Mouse (Mus musculus) heart, postnatal 36 days (tissue): ENCODE measurements around the gene Kcnk10. TPM values are rescaled to one million over a fixed set of nuclear protein-coding genes. Genes with fewer than 3 reads are reported as not detected.

Source experiments
- DNase-seq, 2 experiments: peaks; one replicate each; pipeline ENCODE4 v3.0.0; 2021 to 2022
- intact Hi-C: fragments of 180-260 bp; cut with DNase I; formaldehyde crosslinking; loops from one replicate; pipeline ENCODE4 v1.15.1; 2025
- total RNA-seq, 2 experiments: library from RNA; stranded (reverse); gene quantifications; 2 replicates each; pipeline ENCODE4 v1.2.3; 2021

The Kcnk10 gene
- total RNA-seq, 2 experiments from 2014 or later, result 0.22 TPM; not detected in 1

DNA sequence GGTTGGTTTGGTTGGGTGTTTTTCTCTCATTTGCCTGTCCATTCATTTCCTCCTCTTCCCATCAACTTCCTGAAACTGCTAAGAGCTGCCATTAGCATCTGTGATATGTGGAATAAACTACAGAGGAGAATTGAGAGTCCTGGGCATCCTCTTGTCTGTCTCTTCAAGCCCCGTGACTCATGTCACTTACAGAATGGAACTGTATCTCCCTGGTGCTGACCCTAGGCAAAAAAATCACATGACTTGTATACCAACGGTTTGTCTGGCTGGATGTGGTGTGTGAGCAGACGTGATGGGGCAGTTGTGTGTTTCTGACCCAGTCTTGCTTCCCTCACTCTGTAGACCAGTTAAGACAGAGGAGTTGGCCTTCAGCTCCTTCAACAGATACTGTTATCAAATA, 134.4 kb downstream of the Kcnk10 start:
- DNase-seq, result no peak
- intact Hi-C loops, result no loop called here

DNA sequence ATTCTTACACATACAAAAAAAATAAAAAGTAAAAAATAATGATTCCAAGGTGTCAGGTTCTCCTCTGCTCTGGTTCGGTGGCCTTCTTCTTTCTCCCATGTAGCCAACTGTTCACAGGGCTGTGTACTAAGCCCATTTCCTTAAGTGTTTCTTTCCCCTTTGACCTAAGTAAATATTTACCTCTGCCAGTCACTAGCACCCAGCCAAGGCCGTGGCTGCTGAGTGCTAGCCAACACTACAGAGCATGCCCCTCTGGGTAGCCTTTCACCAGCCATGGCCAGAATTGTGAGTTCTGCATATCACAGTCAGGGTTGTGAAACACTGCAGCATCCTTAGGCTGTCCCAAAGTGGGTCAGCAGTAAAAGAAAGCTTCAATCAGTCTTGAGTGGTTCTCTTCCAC, 140.0 kb downstream of the Kcnk10 start:
- intact Hi-C loops, result no loop called here
- no peak for DNase-seq

DNA sequence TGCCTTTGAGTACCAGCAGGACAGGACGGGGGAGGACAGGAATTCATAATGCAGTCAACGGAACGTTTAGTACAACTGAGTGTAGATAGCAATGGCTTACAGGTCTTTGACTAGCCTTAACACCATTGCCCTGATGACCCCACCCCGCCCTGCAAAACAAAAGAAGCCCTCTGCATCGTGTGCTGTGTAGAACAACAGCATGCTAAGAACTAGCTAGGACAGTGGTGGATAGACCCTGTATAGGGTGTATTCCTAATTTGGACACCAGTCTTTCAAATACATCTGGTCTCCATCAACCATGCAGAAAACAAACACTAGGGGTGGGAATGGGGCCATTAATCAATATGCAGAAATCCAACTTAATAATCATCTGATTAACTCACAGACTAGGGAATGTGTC, 147.4 kb downstream of the Kcnk10 start:
- intact Hi-C loops, result no loop called here
- DNase-seq, result no peak

DNA sequence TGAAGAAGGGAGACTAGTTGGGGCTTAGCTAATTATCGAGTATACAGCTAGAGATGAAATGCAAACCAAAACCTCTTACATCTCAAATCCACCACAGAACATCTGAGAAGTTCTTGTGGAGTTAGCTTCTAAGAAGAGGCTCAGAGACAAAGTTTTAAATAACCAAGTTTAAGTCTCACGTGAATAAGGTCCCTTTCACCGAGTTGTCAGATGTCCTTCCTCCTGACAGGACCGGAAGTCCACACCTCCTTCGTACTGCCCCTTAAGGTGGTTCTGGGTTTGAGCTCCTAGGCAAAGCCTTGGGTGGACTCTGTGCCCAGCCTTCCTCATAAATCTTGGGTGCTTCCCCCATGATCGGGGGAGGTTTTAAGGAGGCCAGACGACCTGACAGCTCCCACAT, 156.8 kb downstream of the Kcnk10 start:
- DNase-seq, result no peak
- intact Hi-C loops, result no loop called here

DNA sequence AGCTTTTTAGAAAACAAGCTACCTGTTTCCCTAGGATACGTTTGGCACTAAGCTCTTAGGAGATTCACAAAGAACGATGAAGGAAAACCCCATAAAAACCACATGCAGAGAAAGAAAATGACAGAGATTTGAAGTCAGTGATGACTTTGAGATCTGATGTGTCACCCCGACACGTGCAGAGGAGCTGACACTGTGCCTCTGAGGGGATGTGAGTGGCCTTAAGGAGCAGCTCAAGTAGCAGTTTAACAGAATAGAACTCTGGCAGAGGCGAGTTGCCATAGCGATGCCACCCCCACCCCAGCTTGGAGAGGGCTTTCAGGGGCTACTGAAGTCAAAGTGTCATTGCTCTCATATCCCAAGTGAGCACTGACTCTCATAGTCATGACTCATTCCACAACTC, 158.3 kb downstream of the Kcnk10 start:
- intact Hi-C loops, result no loop called here
- no peak for DNase-seq

DNA sequence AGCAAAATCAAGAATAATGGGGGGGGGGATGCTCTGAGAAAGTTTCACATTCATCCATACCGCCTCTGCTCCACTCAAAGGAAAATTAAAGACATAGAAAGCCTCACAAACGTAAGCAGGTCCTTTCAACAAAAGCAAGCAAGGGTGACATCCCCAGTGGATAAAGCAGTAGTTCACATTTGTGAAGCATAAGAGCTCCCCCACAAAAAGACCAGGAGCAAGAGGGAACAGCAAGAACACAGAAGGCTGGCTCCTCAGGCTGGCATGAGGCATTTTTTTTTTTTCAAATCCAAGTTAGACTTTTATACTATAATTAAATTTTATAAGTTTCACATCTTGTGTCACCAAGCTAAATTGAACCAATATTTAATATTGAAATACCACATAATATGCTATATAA, 168.5 kb downstream of the Kcnk10 start:
- intact Hi-C loops, result no loop called here
- DNase-seq, result no peak

DNA sequence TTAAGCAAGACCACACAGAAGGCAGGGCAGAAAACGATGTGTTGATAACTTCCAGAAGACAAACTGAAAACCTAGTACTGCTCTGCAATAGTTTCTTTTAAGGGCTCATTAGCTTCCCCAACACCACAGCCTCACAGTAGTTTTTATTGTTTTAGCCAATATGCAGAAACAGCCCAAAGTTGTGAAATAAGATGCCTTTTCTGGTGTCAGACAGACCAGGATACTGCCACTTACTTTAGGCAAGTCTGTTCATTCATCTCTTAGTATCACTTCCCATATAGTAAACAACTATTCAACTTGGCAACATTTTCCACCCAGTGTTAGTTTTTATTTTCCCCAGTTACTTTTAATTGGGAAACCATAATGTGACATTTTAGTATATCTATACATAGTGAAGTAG, 171.5 kb downstream of the Kcnk10 start:
- DNase-seq, result no peak
- intact Hi-C loops, result no loop called here

DNA sequence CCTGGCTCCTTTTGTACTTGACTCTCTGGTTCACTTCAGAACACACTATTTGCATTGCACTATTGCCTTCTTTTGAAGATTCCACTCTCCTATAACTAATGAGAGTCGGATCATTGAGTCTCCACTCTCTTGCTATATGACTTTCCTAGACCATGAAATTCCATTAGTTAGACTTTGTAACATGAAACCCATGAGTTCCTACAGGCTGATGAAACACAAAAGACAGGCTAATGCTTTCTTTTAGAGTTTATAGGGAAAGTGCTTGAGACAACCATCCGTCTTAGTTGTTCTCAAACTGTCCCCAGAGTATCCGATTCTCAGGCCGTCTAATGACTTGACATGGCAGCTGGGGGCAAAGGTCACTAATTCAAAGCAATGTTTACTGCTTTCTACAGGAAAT, 172.0 kb downstream of the Kcnk10 start:
- no peak for DNase-seq
- intact Hi-C loops, result no loop called here

DNA sequence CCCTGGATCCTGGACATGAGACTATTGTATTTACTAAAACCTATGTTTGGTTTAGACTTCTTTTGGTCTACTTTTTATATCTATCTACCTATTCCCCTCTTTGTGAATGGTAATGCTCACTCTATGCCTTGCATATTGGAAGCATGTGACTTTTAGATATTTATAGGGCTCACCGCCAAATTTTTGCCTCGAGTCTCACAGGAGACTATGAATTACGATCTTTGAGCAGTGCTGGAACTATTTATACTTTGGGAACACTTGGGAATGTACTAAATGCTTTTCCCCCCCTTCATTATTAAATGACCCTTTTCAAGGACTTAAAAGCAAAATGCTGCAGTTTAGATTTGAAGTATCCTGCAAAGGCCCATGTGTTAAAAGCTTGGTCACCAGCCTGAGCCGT, 181.5 kb downstream of the Kcnk10 start:
- intact Hi-C loops, result no loop called here
- no peak for DNase-seq

DNA sequence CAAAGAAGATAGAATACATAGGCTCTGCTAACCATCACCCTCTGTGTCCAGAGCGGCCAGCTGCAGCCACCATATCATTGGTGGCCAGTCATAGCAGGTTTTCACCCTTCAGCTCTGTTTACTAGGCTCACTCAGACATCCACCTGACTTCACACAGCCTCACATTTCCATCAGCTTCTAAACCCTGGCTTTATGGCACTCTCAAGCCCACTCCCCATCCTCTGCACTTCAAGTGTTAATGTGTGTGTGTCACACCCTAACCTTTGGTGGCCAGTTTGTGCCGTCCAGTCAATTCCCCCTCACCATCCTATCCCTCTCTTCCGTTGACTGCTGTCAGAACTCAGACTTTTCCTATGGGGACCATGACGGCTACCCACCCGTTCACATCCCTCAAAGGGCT, 184.0 kb downstream of the Kcnk10 start:
- no peak for DNase-seq
- intact Hi-C loops, result no loop called here

DNA sequence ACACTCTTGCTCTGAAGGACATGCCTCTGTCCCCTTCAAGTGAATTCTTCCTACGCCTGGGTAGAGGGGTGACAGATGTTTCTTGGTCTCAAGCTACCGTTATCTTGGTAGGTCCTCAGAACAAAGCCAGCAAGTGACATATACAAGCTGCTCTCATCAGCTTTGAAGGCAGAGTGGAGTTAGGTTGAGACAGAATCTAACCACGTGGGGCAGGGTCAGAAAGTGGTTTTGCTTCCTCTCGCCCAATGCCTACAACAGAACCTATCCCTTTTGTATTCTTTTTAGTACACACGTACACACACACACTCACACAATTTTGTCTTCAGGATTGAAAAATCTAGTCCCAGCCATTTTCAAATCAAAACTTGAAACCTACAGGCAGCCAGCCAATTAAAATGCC, 186.8 kb downstream of the Kcnk10 start:
- intact Hi-C loops, result no loop called here
- no peak for DNase-seq

DNA sequence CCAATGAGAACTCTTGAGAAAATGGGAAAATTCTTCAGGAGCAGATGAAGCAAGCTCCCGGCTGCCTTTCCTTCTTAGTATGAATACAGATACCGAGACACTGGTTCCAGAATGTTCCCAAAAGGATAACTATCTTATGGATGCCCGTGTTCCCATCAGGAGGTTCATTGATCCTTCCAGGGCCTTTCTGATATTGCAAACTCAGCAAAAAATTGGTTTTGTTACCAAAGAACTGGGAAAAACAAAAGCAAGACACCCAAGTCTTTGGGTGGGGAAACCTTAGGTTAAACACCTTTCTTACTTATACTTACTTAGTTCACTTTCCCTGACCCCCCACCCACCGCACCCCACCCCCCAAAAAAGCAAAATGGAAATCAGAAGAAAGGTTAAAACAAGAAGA, 188.5 kb downstream of the Kcnk10 start:
- DNase-seq, result no peak
- intact Hi-C loops, result no loop called here

Other genes with a start within 250 kb of the Kcnk10 start
- gene Spata7, start 49.8 kb upstream of the Kcnk10 start, total RNA-seq, result 1 to 10 TPM; 5.8 to 6.3 TPM
- 10 to 100 TPM; 28.3 to 31.5 TPM for gene Ptpn21, start 159.1 kb upstream of the Kcnk10 start, total RNA-seq
- 10 to 100 TPM; 59.0 to 59.9 TPM for gene Zc3h14, start 168.7 kb upstream of the Kcnk10 start, total RNA-seq